Mouse (Mus musculus) brain, embryonic 14.5 days (tissue): Measurements from ENCODE around the gene Mrpl50. TPM values are rescaled to one million over a fixed set of nuclear protein-coding genes. Genes with fewer than 3 reads are reported as not detected.
"Not testable (repeated sequence)": the region's sequence is repeated elsewhere in the genome, so short reads cannot be mapped to it uniquely, and the experiment has no call there.

ENCODE experiments used
- DNase-seq: peaks from one replicate; pipeline ENCODE4 v3.0.0-alpha.2; 2011; ENCODE audit warnings: low read depth
- CTCF ChIP-seq: fragments of 200-500 bp; IDR thresholded peaks from 2 replicates; pipeline ENCODE4 v1.5.1; 2012; ENCODE audit warnings: inconsistent platforms, mild to moderate bottlenecking, moderate library complexity, borderline replicate concordance; ENCODE audit not compliant: insufficient read depth, insufficient read length; ENCODE audit errors: extremely low read depth
- POLR2A ChIP-seq: fragments of 200-500 bp; IDR thresholded peaks from 2 replicates; pipeline ENCODE4 v1.6.1; 2012; ENCODE audit warnings: mild to moderate bottlenecking, inconsistent platforms, borderline replicate concordance; ENCODE audit not compliant: poor library complexity, insufficient read depth, insufficient read length, severe bottlenecking; ENCODE audit errors: extremely low read depth
- polyA plus RNA-seq: library from polyadenylated mRNA; depleted of rRNA; stranded (reverse); fragments of >200 nt; gene quantifications from 2 replicates; pipeline ENCODE4 v1.2.3, GENCODE M21; 2012; rRNA removed

The Mrpl50 gene
- polyA plus RNA-seq, 1 experiment: 24.3 TPM

DNA sequence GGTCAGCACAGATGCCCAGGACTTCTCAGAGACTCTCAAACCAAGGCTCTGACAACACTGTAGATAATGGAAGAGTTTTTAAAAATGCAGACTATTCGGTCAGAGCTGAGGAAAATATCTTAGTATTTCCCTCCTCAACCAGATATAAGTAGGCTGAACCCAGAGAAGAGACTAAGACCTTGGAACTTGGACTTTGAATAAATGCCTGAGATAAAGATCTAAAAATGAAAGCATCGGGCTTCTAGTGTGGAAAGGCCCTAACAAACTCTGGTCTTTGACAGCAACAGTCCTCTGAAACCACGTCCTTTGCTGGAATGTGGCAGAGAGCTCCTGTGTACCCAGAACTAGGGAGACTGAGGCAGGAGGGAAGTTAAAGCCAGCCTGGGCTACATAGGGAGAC, 14.5 kb downstream of the Mrpl50 start, which contains the start of gene Baat:
Gene Baat (minus strand): TSS at position 172 of the 400 bp plus-strand sequence.
- no peak for DNase-seq
- no peak for TF ChIP-seq POLR2A
- TF ChIP-seq CTCF: no peak

DNA sequence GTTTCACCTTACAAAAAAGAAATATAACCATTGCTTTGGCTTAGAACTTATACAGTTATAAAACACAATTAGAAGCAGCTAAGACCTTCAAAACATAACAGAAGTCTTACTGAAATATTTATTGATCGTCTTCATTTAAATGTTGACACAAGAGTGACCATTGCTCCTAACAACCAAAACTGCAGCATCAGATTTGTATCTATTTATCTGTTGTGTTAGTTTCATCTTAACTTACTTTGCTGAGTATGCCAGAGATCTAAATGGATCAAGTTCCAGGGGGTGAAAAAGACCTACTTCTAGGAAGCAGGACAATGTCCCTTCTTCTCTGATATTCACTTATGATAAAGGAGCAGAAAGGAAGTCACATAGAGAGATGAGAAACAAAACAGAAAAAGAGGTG, 17.3 kb downstream of the Mrpl50 start:
- no peak for DNase-seq
- TF ChIP-seq POLR2A: no peak
- no peak for TF ChIP-seq CTCF

DNA sequence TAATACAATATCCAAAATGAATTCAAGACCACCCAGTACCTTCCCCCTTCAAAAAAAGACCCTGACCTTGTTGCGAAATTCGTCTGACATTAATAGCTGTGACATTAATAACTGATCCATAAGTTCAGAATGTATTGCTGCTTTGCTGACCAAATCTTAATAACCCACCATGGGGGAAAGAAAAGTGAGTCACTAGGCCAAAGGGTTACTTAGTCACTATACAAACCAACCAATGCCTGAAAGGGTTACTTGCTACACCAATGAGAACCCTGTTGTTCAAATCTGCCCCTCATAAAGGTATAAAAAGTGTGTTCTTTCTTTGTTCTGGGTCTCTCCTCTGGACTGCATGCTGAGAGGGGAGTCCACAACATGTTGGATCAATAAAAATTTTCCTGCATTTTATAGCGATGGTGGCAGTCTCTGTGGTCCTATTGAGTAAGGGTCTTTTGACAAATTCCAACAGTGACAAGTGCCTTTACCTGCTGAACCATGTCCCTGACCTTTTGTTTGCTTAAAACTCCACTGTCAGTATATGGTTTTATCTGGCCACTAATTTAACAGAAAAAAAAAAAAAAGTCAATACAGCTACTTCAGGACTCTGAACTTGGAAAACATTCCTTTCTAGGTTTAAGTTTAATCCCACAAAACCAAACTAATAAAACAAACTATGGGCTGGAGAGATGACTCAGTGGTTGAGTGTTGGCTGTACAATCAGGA, 34.8 kb downstream of the Mrpl50 start:
- DNase-seq: not testable (repeated sequence)

DNA sequence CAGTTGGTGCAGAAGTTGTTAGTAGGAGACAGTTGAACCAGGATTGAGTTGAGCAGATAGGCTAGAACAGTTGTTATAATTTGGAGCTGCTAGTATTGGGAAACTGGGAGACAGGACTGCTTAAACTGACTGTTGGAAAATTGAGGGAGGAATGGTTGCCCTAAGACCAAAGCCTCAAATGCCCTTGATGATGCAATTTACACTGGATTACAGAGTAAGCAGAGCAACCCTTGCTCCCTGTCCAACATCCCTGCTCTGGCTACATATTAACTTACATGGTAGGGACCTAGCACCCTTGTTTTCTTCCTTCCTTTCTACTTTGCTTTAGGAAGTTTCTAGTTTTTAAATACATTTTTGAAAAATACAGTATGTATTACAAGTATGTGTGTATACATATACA, 35.5 kb downstream of the Mrpl50 start:
- TF ChIP-seq CTCF (no peak), POLR2A (no peak)
- no peak for DNase-seq

DNA sequence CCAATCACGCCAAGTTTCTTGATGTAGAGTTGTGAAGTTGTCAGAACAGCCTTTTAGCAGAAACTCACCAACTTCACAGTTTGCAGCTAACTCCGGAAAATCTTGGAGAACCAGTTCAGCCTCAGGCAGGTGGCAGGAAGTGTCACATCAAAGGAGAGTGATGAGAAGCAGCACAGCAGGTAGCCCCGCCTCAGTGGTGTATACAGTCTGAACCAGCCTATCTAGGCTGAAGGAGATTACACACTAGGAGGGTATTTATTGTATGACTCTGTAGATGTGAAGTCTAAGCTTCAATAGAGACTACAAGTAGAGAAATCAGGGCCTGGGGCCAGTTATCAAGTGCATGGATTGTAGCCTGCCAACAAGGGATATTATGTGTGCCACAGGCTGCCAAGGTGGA, 40.0 kb downstream of the Mrpl50 start:
- no peak for TF ChIP-seq POLR2A
- no peak for TF ChIP-seq CTCF

DNA sequence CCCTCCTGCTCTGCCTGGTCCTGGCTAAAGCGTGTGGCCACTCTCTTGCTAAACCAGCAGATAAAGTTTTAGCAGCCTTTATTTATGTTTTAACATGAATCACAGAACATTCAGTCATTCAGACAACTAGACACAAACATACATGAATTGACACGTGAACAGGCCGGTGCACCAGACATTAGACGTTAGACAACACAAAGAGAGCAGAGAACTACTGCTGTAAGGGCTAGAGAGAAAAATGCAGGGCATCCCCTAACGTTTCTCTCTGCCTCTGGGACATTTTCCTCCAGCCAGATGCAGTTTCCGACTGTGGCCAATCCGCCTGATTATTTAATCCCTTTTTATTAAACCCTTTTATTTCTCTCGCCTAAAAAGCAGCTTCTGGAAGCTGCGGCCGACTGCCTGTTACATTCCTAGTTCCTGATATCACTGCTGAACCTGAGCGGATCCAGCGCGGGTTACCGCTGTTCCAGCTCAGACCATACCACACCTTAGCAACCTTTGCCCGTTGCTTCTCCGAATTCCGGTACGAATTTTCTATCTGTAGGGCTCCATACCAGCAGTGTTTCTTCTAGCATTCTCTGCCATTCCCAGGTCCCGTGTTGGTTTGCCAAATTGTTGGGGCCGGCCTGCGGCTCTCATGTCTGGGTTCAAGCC, 40.7 kb downstream of the Mrpl50 start:
- no peak for TF ChIP-seq POLR2A
- no peak for TF ChIP-seq CTCF
- peak; percentile 13 for DNase-seq

More for the DNA sequence above, 40.0 kb downstream of the Mrpl50 start:
- DNase-seq: peak; percentile 3

DNA sequence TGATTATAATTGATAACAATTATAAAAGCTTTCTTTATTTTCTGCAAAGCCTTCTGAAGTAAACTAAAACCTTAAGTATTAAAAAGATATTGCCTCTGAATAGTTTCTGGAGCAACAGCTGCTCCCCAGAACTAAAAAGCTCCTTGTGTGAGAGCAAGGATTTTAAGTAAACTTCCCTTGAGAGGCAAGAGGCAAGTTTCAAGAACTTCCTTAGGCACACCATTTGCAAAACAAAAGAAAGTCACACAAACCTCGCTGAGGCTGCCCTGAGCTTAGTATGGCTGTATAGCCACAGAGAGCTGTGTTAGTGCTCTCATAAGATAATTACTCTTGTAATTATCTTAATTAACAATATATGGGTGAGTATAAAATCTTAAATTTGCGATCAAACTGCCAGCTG, 41.9 kb downstream of the Mrpl50 start:
- DNase-seq: peak; percentile 8

DNA sequence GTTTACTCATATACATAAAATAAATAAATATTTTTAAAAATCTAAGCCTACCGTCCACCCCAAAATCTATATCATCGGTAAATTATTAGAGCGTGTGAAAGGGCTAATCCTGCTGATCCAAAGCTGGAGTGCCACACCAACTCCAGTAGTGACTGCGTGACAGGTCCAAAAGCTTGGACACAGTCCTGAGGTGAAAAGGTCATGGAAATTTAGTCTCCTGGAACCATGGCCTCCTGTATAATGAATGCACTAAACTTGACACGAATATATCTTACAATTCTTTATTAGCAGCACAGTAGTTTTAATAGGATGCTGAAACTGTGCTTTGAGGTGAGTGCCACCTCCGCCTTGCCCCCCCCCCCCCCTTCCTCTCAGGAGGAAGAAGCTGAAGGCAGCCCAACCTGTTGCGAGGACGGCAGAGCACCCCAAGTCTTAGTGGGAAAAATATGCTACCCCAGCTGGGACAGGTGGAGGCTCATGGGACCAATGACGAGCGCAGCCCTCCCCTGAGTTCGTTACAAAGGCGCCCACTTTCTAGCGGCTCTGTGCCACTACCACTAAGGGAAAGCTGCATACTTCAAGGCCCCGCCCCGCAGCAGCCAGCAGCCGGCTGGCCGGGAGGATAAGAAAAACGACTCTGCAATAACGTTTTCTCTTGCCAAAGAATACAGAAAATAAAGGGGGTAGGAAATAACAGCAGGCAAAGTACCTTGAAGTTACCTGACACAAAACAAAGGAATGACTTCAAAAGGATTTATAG, 42.6 kb downstream of the Mrpl50 start:
- DNase-seq: peak; percentile 61
- TF ChIP-seq POLR2A: no peak
- TF ChIP-seq CTCF: no peak

DNA sequence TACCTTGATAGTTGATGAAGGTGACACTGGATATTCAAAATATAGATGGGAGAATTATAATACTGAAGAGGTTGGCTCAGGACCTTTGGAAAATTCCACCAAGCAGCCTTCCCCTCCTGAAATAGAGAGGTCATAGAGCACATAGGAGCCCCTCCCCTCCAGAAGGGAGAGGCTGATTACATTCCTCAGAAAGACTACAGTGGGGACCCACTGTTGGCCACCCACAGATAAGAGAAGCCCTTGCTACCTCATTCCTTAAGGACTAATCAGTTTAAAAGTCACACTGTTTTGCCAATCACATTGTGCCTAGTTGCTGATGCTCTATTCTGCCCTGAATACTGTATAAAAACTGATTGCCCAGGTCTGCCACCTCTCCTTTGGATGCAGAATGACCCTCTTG, 46.3 kb downstream of the Mrpl50 start:
- TF ChIP-seq CTCF (no peak), POLR2A (no peak)
- no peak for DNase-seq

DNA sequence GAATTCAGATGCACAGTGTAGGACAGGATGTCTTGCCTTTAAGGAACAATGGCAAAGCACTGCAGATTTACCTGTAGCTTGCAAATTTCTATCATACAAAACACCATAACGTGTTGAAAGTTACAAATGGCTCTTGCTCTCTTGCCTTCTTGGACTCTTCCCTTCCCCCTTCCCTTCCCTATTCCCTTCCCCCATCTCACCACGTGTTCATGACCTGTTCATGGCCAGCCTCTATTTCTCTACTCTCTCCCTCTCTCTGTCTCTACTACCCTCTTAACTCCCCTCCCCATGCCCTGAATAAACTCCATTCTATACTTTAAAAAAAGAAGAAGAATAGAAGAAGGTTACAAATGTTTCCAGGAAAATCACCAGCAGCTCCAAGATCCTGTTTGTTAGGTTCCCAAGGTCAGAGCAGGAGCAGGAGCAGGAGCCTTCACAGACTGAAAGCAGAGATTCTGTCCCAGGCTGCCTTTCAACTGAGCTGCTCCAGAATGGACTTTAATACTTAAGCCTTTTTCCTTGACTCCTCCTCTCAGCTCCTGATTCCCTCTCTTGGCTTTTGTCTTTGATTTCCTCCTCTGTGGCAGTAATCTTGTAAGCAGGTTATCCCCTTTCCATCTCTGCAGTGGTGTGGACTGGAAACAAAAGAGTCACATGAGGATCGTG, 47.3 kb downstream of the Mrpl50 start, which contains the start of gene Acnat1:
Gene Acnat1 (minus strand): TSS at position 478 of the 666 bp plus-strand sequence.
- TF ChIP-seq POLR2A: no peak
- TF ChIP-seq CTCF: no peak

DNA sequence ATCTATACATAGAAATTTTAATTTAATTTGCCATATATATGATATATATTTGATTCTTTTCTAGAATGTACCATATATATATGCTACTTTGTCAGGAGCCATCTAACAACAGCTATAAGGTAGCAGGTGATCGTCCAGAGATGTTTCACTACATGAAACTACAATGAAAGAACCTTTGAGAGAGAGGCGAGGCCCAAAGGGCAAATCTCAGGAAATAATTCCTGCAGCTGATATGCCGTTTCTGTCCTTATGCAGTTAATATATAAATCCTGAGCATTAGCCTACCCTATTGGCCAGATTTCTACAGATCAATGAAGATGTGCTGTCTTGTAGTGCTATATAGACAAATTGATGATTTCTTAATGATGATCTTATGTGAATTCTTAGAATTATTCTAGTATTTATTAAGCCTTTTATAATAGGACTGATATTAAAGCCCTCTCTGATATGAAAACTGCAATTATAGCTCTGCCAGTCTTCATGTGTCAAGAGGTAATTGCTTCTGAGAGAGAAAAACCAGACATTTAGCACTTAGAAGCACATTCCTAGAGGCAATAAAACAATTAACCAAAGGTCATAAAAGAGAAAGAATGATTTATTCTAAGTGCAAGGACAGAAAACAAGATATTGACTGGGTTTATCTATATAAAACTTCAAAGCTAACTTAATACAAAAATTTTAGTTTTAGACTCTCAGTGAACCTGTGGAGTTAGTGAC, 51.3 kb downstream of the Mrpl50 start:
- no peak for TF ChIP-seq POLR2A
- TF ChIP-seq CTCF: no peak
- DNase-seq: no peak

More for the DNA sequence above, 47.3 kb downstream of the Mrpl50 start, which contains the start of gene Acnat1:
- no peak for DNase-seq

DNA sequence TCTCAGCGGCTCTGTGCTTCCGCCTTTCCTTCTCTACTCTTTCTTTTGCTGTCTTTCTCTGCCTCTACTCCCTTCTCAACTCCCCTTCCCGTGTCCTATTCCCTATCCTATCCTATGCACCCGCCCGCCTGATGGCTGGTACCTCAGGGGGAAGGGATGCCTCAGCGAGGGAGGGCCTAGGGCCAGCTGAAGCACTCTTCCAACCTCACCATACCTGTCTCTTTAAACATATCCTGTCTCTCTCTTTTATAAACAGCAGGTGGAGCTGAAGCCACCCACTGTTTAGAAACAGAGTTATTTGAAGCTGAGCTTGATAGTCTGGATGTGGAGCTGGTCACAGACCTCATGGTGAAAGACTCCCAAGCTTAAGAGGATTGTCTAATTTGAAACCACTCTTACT, 53.5 kb downstream of the Mrpl50 start:
- TF ChIP-seq POLR2A (no peak), CTCF (no peak)
- no peak for DNase-seq

Other genes with a start within 250 kb of the Mrpl50 start
- not detected in 2 replicates for gene Acnat2, start 112.9 kb downstream of the Mrpl50 start, polyA plus RNA-seq
- gene Acnat1, start 47.2 kb downstream of the Mrpl50 start, polyA plus RNA-seq: 0.23 TPM in 1 of 2 replicates, not detected in the other
- 0.08 and 0.12 TPM in 2 replicates for gene Baat, start 14.5 kb downstream of the Mrpl50 start, polyA plus RNA-seq
- 5.8 and 7.2 TPM in 2 replicates for gene Zfp189, start 83 bp upstream of the Mrpl50 start, polyA plus RNA-seq
- 0.81 and 1.1 TPM in 2 replicates for gene Aldob, start 28.5 kb upstream of the Mrpl50 start, polyA plus RNA-seq
- 51.0 and 61.6 TPM in 2 replicates for gene Tmem246, start 76.8 kb upstream of the Mrpl50 start, polyA plus RNA-seq
- gene Rnf20, start 110.9 kb upstream of the Mrpl50 start, polyA plus RNA-seq: 53.8 and 64.7 TPM in 2 replicates
- gene Ppp3r2, start 160.9 kb upstream of the Mrpl50 start, polyA plus RNA-seq: 0.09 and 0.38 TPM in 2 replicates